Mouse (Mus musculus) myocyte (in vitro differentiated cells): ENCODE measurements around the gene OR5BS1P. TPM values are rescaled to one million over a fixed set of nuclear protein-coding genes. Genes with fewer than 3 reads are reported as not detected.
A peak's percentile ranks its signal among the peaks of the same experiment; 100 is the strongest.

Experiments used
- H3K27me3 ChIP-seq: one replicate; pipeline ENCODE4 v1.6.1; 2011; ENCODE audit not compliant: control insufficient read depth, insufficient read depth, insufficient read length
- H3K36me3 ChIP-seq: one replicate; pipeline ENCODE4 v1.6.1; 2011; ENCODE audit not compliant: control insufficient read depth, insufficient read depth
- H3K4me2 ChIP-seq: one replicate; pipeline ENCODE4 v1.6.1; 2011; ENCODE audit warnings: low read depth, control low read depth
- H3K4me3 ChIP-seq: one replicate; pipeline ENCODE4 v1.5.1; 2011; ENCODE audit warnings: mild to moderate bottlenecking, control low read depth, moderate library complexity
- H3K79me2 ChIP-seq: one replicate; pipeline ENCODE4 v1.6.1; 2011; ENCODE audit not compliant: control insufficient read depth, insufficient read depth
- H3ac ChIP-seq: one replicate; pipeline ENCODE4 v1.6.1; 2011; ENCODE audit not compliant: control insufficient read depth, insufficient read length
- CEBPB ChIP-seq: IDR thresholded peaks from 2 replicates; pipeline ENCODE4 v1.6.1; 2011; ENCODE audit warnings: mild to moderate bottlenecking, moderate library complexity; ENCODE audit not compliant: poor library complexity, insufficient read depth, severe bottlenecking
- E2F4 ChIP-seq: IDR thresholded peaks from one replicate; pipeline ENCODE4 v1.6.1; 2011; ENCODE audit warnings: mild to moderate bottlenecking, control low read depth, moderate library complexity; ENCODE audit not compliant: insufficient read depth
- MAX ChIP-seq: IDR thresholded peaks from one replicate; pipeline ENCODE4 v1.6.1; 2011; ENCODE audit warnings: low read depth, mild to moderate bottlenecking, control low read depth
- MYOD1 ChIP-seq, 3 experiments: IDR thresholded peaks; one replicate each; pipeline ENCODE4 v1.6.1; 2011; ENCODE audit warnings: control low read depth in 2 of 3, low read depth in 2 of 3, mild to moderate bottlenecking in 2 of 3, moderate library complexity in 1 of 3; ENCODE audit not compliant: insufficient read length in 2 of 3, control insufficient read depth in 1 of 3
- MYOG ChIP-seq, 3 experiments: IDR thresholded peaks; one replicate each; pipeline ENCODE4 v1.6.1; 2011; ENCODE audit warnings: control low read depth in 2 of 3, low read depth in 2 of 3, mild to moderate bottlenecking in 2 of 3; ENCODE audit not compliant: insufficient read length in 2 of 3, control insufficient read depth in 1 of 3, insufficient read depth in 1 of 3
- POLR2A ChIP-seq: IDR thresholded peaks from one replicate; pipeline ENCODE4 v1.6.1; 2011; ENCODE audit warnings: low read depth, mild to moderate bottlenecking, control low read depth, moderate library complexity; ENCODE audit not compliant: insufficient read length
- POLR2AphosphoS2 ChIP-seq: IDR thresholded peaks from one replicate; pipeline ENCODE4 v1.6.1; 2011; ENCODE audit warnings: low read depth, control low read depth; ENCODE audit not compliant: insufficient read length
- REST ChIP-seq: IDR thresholded peaks from one replicate; pipeline ENCODE4 v1.6.1; 2011; ENCODE audit warnings: mild to moderate bottlenecking, control low read depth, moderate library complexity; ENCODE audit not compliant: insufficient read depth, insufficient read length
- SRF ChIP-seq: IDR thresholded peaks from one replicate; pipeline ENCODE4 v1.6.1; 2011; ENCODE audit warnings: low read depth; ENCODE audit not compliant: control insufficient read depth, insufficient read length
- TCF12 ChIP-seq: IDR thresholded peaks from one replicate; pipeline ENCODE4 v1.6.1; 2011; ENCODE audit warnings: mild to moderate bottlenecking, control low read depth; ENCODE audit not compliant: poor library complexity, insufficient read depth, severe bottlenecking
- TCF3 ChIP-seq: IDR thresholded peaks from one replicate; pipeline ENCODE4 v1.6.1; 2011; ENCODE audit warnings: low read depth, control low read depth; ENCODE audit not compliant: insufficient read length
- USF1 ChIP-seq: IDR thresholded peaks from one replicate; pipeline ENCODE4 v1.6.1; 2011; ENCODE audit warnings: low read depth, mild to moderate bottlenecking, control low read depth, moderate library complexity
- polyA plus RNA-seq: library from polyadenylated mRNA; unstranded; fragments of >200 nt; fragmentation: generic; extraction: Trizol; gene quantifications from one replicate; pipeline ENCODE4 v1.2.1, GENCODE M21; 2012; ENCODE audit warnings: missing spikeins

OR5BS1P gene
- polyA plus RNA-seq, 1 experiment: not detected

GRCm38 (mm10) chr15:98527056-98527771, 57.5 kb downstream of the OR5BS1P start:
- H3K4me3 ChIP-seq: no peak overlapping the region
- H3K27me3 ChIP-seq: no peaks in the 10 kb centered on the region
- H3K79me2 ChIP-seq: peaks cover 76% of the 10 kb centered on the region
- H3K4me2 ChIP-seq: peak overlapping the region; percentile 66
- peaks cover 87% of the 10 kb centered on the region for H3K36me3 ChIP-seq
- TF ChIP-seq MAX (no peak), USF1 (no peak), TCF12 (peak; percentile 26), MYOG (IDR thresholded peaks at IDR 0.05; ENCODE audit: control insufficient read depth in 1 of 3, insufficient read depth in 1 of 3, insufficient read length in 2 of 3, low read depth in 2 of 3) (peak in 1 of 3 experiments; percentile 62), MYOD1 (IDR thresholded peaks at IDR 0.05; ENCODE audit: control insufficient read depth in 1 of 3, insufficient read length in 2 of 3, low read depth in 2 of 3) (peak in 2 of 3 experiments; percentile 47 to 68), POLR2A (no peak), SRF (no peak)
- no peak overlapping the region for H3ac ChIP-seq

DNA sequence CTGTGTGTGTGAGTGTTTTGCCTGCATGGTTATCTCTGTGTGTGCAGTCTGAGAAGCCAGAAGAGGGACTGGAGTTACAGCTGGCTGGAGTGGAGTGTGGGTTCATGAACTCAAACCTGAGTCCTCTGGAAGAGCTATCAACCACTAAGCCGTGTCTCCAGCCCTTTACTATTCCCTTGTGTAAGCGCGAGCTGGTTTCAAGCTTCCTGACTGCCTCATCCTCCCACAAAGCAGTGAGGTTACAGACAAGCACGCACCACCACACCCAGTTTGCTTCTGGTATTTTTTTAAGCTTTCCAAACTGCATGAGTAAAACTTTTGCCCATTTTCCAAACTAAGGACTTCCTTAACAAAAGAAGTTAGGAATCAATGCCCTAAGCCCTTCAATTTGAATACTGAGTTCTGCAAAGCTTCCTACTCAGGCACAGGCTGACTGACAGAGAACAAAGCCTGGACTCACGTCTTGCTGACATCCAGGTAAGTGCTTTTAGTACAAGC, 58.4 kb downstream of the OR5BS1P start:
- Histone ChIP-seq H3K27me3 (no peaks in the 10 kb centered on the region), H3K4me2 (peak overlapping the region; percentile 66), H3K4me3 (no peak overlapping the region), H3K36me3 (peaks cover 78% of the 10 kb centered on the region), H3ac (no peak overlapping the region), H3K79me2 (peaks cover 76% of the 10 kb centered on the region)
- no peak for TF ChIP-seq MYOG (IDR thresholded peaks at IDR 0.05; ENCODE audit: control insufficient read depth in 1 of 3, insufficient read depth in 1 of 3, insufficient read length in 2 of 3, low read depth in 2 of 3)
- TF ChIP-seq POLR2A: no peak
- no peak for TF ChIP-seq SRF
- no peak for TF ChIP-seq CEBPB
- TF ChIP-seq E2F4: no peak
- TF ChIP-seq POLR2AphosphoS2: no peak
- no peak for TF ChIP-seq MAX
- no peak for TF ChIP-seq TCF3
- no peak for TF ChIP-seq USF1
- no peak for TF ChIP-seq MYOD1 (IDR thresholded peaks at IDR 0.05; ENCODE audit: control insufficient read depth in 1 of 3, insufficient read length in 2 of 3, low read depth in 2 of 3)
- TF ChIP-seq TCF12: no peak
- TF ChIP-seq REST: no peak

Other genes starting within 250 kb of the OR5BS1P start
- gene Gm44579, start 248.9 kb upstream of the OR5BS1P start, polyA plus RNA-seq: not detected
- not detected for gene Olfr287, start 248.8 kb upstream of the OR5BS1P start, polyA plus RNA-seq
- gene Olfr286, start 235.4 kb upstream of the OR5BS1P start, polyA plus RNA-seq: not detected
- gene H1fnt, start 212.6 kb upstream of the OR5BS1P start, polyA plus RNA-seq: not detected
- not detected for gene Zfp641, start 173.7 kb upstream of the OR5BS1P start, polyA plus RNA-seq
- gene Olfr285, start 152.5 kb upstream of the OR5BS1P start, polyA plus RNA-seq: not detected
- gene Olfr284, start 128.9 kb upstream of the OR5BS1P start, polyA plus RNA-seq: not detected
- gene Olfr283, start 89.0 kb upstream of the OR5BS1P start, polyA plus RNA-seq: not detected
- not detected for gene Olfr282, start 38.7 kb upstream of the OR5BS1P start, polyA plus RNA-seq
- not detected for gene Olfr281, start 17.3 kb upstream of the OR5BS1P start, polyA plus RNA-seq
- not detected for gene Lalba, start 12.8 kb downstream of the OR5BS1P start, polyA plus RNA-seq
- gene Olfr279, start 22.5 kb downstream of the OR5BS1P start, polyA plus RNA-seq: not detected
- gene Kansl2, start 64.4 kb downstream of the OR5BS1P start, polyA plus RNA-seq: 109 TPM
- 12.6 TPM for gene Ccnt1, start 101.0 kb downstream of the OR5BS1P start, polyA plus RNA-seq
- 0.10 TPM for gene 4930415O20Rik, start 101.1 kb downstream of the OR5BS1P start, polyA plus RNA-seq
- gene Adcy6, start 140.2 kb downstream of the OR5BS1P start, polyA plus RNA-seq: 32.4 TPM
- 80.8 TPM for gene Cacnb3, start 160.9 kb downstream of the OR5BS1P start, polyA plus RNA-seq
- 102 TPM for gene Ddx23, start 193.0 kb downstream of the OR5BS1P start, polyA plus RNA-seq
- 14.4 TPM for gene Rnd1, start 207.6 kb downstream of the OR5BS1P start, polyA plus RNA-seq
- gene Ccdc65, start 238.3 kb downstream of the OR5BS1P start, polyA plus RNA-seq: 2.4 TPM